Mouse (Mus musculus): ENCODE measurements at regions not wholly inside any gene's neighbourhood (a gene's known extent, or its start where the extent isn't known, plus 50 kb on each side); places are given as distances from the start of the nearest gene placed in this dataset.

GRCm38 (mm10) chr15:56604266-56604665 lies 873.2 kb downstream of the Slc22a22 start:
- Histone ChIP-seq H3K36me3 (ENCODE audit: insufficient read depth, low read length) (no peaks in the 10 kb centered on the region), H3K4me1 (replicated peaks; ENCODE audit: insufficient read depth, low read length) (no peaks in the 10 kb centered on the region), H3K27me3 (ENCODE audit: insufficient read depth, low read length) (no peaks in the 10 kb centered on the region), H3K4me3 (replicated peaks; ENCODE audit: low read depth, low read length) (no peak overlapping the region), H3K9me3 (replicated peaks; ENCODE audit: low read length) (no peaks in the 10 kb centered on the region), H3K4me2 (ENCODE audit: low read length) (no peak overlapping the region), H3K27ac (no peak overlapping the region), H3K9ac (ENCODE audit: low read depth, low read length) (no peak overlapping the region)
- TF ChIP-seq CTCF (IDR thresholded peaks at IDR 0.05; ENCODE audit: low read depth) = no peak
- DNase-seq (ENCODE audit: low spot score) (no peak), ATAC-seq (replicated peaks; ENCODE audit: low FRiP score, low read depth) (no peak)
- WGBS = 89% methylated on average over 3 of the region's 3 CpGs

DNA sequence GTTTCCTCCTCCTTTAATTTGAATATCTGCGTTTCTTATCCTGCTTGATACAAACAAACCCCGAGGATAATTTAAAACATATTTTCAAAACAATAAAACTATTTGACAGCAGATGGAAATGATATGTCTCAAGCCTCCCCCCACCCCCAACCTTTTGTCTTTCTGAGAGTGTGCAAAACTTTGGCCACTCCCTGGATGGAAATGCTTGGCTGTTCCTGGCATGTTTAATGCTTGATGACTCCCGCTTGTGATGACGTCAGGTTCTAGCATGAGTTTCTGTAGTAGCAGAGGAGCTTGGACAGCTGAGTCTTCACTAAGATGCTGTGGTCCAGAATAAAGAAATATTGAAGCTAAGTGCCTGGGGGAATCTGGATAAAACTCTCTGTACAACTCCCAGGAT lies 884.8 kb downstream of the Slc22a22 start:
- H3K27me3 ChIP-seq (ENCODE audit: insufficient read depth, low read length) = no peaks in the 10 kb centered on the region
- TF ChIP-seq CTCF (IDR thresholded peaks at IDR 0.05; ENCODE audit: low read depth) = no peak
- H3K9me3 ChIP-seq (replicated peaks; ENCODE audit: low read length) = no peaks in the 10 kb centered on the region
- H3K36me3 ChIP-seq (ENCODE audit: insufficient read depth, low read length) = no peaks in the 10 kb centered on the region
- 62% methylated on average over 4 of the region's 4 CpGs for WGBS
- ATAC-seq (replicated peaks; ENCODE audit: low FRiP score, low read depth) = no peak
- no peak overlapping the region for H3K4me2 ChIP-seq (ENCODE audit: low read length)
- no peak for DNase-seq (ENCODE audit: low spot score)
- H3K4me1 ChIP-seq (replicated peaks; ENCODE audit: insufficient read depth, low read length) = no peaks in the 10 kb centered on the region
- H3K27ac ChIP-seq = no peak overlapping the region
- H3K9ac ChIP-seq (ENCODE audit: low read depth, low read length) = no peak overlapping the region
- H3K4me3 ChIP-seq (replicated peaks; ENCODE audit: low read depth, low read length) = no peak overlapping the region

DNA sequence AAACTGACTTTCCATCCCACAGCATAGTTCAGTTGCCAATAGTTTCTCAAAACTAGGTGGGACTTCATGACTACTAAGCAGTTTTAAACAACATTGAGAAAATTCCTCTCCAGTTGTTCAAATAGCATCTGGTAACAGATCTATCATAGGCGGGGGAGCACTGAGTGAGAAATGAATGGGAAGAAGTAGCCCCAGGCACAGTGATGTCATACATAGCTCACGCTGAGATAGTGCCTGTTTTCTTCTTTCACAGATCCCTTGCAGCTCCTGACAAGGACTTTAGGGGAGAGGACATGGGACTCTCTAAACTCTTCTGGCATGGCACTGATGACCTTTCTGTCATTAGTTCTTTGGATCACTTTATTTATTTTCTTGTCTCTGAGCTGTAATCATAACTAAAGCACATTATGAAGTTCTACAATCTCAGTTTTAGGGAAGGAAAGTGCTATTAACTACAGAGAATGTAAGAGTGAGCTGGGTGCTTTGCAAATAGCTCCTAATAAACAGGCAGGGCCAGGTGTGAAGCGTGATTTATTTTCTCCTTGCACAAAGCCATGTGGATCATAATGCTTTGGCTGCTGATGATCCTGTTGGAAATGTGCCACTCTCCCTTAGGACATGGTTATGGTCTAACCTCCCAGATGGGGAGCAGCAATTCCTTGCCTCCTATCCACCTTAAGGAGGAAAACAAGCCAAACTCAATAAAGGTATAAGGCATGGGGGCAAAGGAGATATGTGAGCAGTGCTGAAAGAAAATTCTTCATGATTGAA lies 896.5 kb downstream of the Slc22a22 start:
- TF ChIP-seq CTCF (IDR thresholded peaks at IDR 0.05; ENCODE audit: low read depth) = no peak
- DNase-seq (ENCODE audit: low spot score) = no peak
- no peak for ATAC-seq (replicated peaks; ENCODE audit: low FRiP score, low read depth)

DNA sequence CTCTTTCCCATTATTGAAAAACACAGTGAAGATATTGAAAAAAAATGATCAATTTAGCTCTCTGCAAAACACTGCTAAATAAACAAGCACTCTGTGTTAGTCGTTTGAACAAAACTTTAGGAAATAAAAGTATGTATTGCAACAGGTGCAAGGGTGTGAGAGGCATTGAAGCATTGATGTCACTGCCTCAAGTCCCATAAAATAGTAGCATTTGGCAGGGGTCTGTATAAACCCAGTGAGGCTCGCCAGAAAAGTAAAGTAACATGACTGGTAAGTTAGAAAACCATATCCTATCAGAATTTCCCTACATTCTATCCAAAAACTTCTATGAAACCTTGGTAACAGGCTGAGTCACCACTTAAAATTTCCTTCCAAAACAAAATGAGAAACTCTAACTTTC lies 914.2 kb downstream of the Slc22a22 start:
- no peak overlapping the region for H3K27ac ChIP-seq
- no peaks in the 10 kb centered on the region for H3K9me3 ChIP-seq (replicated peaks; ENCODE audit: low read length)
- H3K36me3 ChIP-seq (ENCODE audit: insufficient read depth, low read length) = no peaks in the 10 kb centered on the region
- no peak overlapping the region for H3K4me2 ChIP-seq (ENCODE audit: low read length)
- no peaks in the 10 kb centered on the region for H3K27me3 ChIP-seq (ENCODE audit: insufficient read depth, low read length)
- no peaks in the 10 kb centered on the region for H3K4me1 ChIP-seq (replicated peaks; ENCODE audit: insufficient read depth, low read length)
- DNase-seq (ENCODE audit: low spot score) = no peak
- no peak overlapping the region for H3K4me3 ChIP-seq (replicated peaks; ENCODE audit: low read depth, low read length)
- 30% methylated on average over 2 of the region's 2 CpGs for WGBS
- no peak for ATAC-seq (replicated peaks; ENCODE audit: low FRiP score, low read depth)
- no peak for TF ChIP-seq CTCF (IDR thresholded peaks at IDR 0.05; ENCODE audit: low read depth)
- H3K9ac ChIP-seq (ENCODE audit: low read depth, low read length) = no peak overlapping the region

More for the DNA sequence above, 896.5 kb downstream of the Slc22a22 start:
- Histone ChIP-seq H3K9me3 (replicated peaks; ENCODE audit: low read length) (no peaks in the 10 kb centered on the region), H3K36me3 (ENCODE audit: insufficient read depth, low read length) (no peaks in the 10 kb centered on the region), H3K9ac (ENCODE audit: low read depth, low read length) (no peak overlapping the region), H3K27me3 (ENCODE audit: insufficient read depth, low read length) (no peaks in the 10 kb centered on the region), H3K4me2 (ENCODE audit: low read length) (no peak overlapping the region), H3K4me1 (replicated peaks; ENCODE audit: insufficient read depth, low read length) (no peaks in the 10 kb centered on the region), H3K27ac (no peak overlapping the region), H3K4me3 (replicated peaks; ENCODE audit: low read depth, low read length) (no peak overlapping the region)
- WGBS = 63% methylated on average over 3 of the region's 3 CpGs

GRCm38 (mm10) chr15:56562785-56563184 lies 914.6 kb downstream of the Slc22a22 start:
- no peak for DNase-seq (ENCODE audit: low spot score)
- Histone ChIP-seq H3K9ac (ENCODE audit: low read depth, low read length) (no peak overlapping the region), H3K4me3 (replicated peaks; ENCODE audit: low read depth, low read length) (no peak overlapping the region), H3K9me3 (replicated peaks; ENCODE audit: low read length) (no peaks in the 10 kb centered on the region), H3K27me3 (ENCODE audit: insufficient read depth, low read length) (no peaks in the 10 kb centered on the region), H3K36me3 (ENCODE audit: insufficient read depth, low read length) (no peaks in the 10 kb centered on the region), H3K4me1 (replicated peaks; ENCODE audit: insufficient read depth, low read length) (no peaks in the 10 kb centered on the region), H3K4me2 (ENCODE audit: low read length) (no peak overlapping the region), H3K27ac (no peak overlapping the region)
- TF ChIP-seq CTCF (IDR thresholded peaks at IDR 0.05; ENCODE audit: low read depth) = no peak
- 63% methylated on average over 1 of the region's 1 CpGs for WGBS
- no peak for ATAC-seq (replicated peaks; ENCODE audit: low FRiP score, low read depth)

- Histone ChIP-seq H3K4me3 (replicated peaks; ENCODE audit: low read depth, low read length) (no peak overlapping the region), H3K4me2 (ENCODE audit: low read length) (no peak overlapping the region), H3K9ac (ENCODE audit: low read depth, low read length) (no peak overlapping the region), H3K27ac (no peak overlapping the region), H3K9me3 (replicated peaks; ENCODE audit: low read length) (no peaks in the 10 kb centered on the region), H3K27me3 (ENCODE audit: insufficient read depth, low read length) (no peaks in the 10 kb centered on the region), H3K4me1 (replicated peaks; ENCODE audit: insufficient read depth, low read length) (no peaks in the 10 kb centered on the region), H3K36me3 (ENCODE audit: insufficient read depth, low read length) (no peaks in the 10 kb centered on the region)
- TF ChIP-seq CTCF (IDR thresholded peaks at IDR 0.05; ENCODE audit: low read depth) = no peak
- DNase-seq (ENCODE audit: low spot score) (no peak), ATAC-seq (replicated peaks; ENCODE audit: low FRiP score, low read depth) (no peak)
- WGBS = 80% methylated on average over 2 of the region's 2 CpGs
These were observed 915.3 kb downstream of the Slc22a22 start for GRCm38 (mm10) chr15:56562143-56562542.

- Histone ChIP-seq H3K36me3 (ENCODE audit: insufficient read depth, low read length) (no peaks in the 10 kb centered on the region), H3K4me2 (ENCODE audit: low read length) (no peak overlapping the region), H3K4me3 (replicated peaks; ENCODE audit: low read depth, low read length) (no peak overlapping the region), H3K4me1 (replicated peaks; ENCODE audit: insufficient read depth, low read length) (no peaks in the 10 kb centered on the region), H3K9me3 (replicated peaks; ENCODE audit: low read length) (no peaks in the 10 kb centered on the region), H3K9ac (ENCODE audit: low read depth, low read length) (no peak overlapping the region), H3K27me3 (ENCODE audit: insufficient read depth, low read length) (no peaks in the 10 kb centered on the region), H3K27ac (no peak overlapping the region)
- DNase-seq (ENCODE audit: low spot score) = no peak
- 59% methylated on average over 3 of the region's 3 CpGs for WGBS
- TF ChIP-seq CTCF (IDR thresholded peaks at IDR 0.05; ENCODE audit: low read depth) = no peak
- no peak for ATAC-seq (replicated peaks; ENCODE audit: low FRiP score, low read depth)
These were observed 923.0 kb downstream of the Slc22a22 start for GRCm38 (mm10) chr15:56554386-56554785.
